Mouse (Mus musculus) v-Abl transformed pro-B cells (cell line): Measurements from ENCODE around the gene Rwdd2a.

ENCODE experiments used
- in situ Hi-C, 2 experiments: fragments of 400-800 bp; cut with MboI; formaldehyde crosslinking; loops; one replicate each; pipeline ENCODE4 v1.15.1; 2025; ENCODE audit not compliant: unreplicated experiment in 2 of 2

The Rwdd2a gene

DNA sequence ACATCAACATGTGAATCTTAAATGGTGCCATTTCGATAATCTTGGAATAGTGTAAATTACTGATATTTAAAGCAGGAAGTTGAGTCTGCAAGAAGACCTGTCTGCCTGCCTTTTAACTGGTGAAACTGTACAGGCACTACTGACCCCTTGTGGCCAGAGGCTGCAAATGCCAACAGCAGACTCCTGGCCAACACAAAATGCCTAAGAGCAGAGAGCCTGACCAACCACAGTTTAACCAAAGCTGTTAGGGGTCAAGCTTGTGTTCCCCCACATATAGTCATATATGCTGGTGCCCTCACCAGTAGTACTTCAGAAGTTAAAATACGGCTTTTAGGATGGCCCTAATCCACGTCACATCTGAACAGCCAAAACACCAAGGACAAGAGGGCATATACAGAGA lies 11.9 kb downstream of the Rwdd2a start:
- in situ Hi-C loops, result loop anchor here (10.0 to 25.0 kb wide), 2 partner anchors 1641 to 1654 kb away; no protein-coding TSS in a partner anchor

DNA sequence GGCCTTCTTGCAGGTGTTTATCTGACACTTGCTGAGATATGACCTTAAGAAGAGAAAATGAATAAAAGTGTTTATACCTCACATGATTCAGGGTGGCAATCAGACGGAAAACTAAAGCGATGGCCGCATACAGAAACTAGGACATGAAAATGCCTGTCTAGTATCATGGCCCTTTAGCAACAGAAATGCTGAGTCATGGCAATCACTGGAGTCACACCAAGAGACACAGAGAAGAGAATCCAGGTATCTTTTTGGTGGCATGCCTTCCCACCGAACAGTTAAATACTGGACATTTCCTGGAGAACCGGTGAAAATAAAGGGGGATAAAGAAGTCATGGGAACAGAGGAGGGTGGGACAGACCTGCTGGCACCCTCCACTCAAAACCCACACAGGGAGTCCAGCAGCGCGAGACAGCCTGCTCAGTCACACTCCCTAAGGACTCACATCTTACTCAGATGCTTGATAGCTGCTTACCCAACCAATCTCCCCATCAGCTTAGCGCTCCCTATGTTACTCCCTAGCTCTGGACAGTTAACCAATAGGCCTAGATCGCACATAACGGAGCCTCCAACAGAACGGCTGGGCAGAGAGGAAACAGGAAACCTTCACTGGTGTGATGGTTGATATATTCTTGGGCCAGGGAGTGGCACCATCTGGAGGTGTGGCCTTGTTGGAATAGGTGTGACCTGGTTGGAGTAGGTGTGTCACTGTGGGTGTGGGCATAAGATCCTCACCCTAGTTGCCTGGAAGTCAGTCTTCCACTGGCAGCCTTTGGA lies 15.4 kb downstream of the Rwdd2a start:
- in situ Hi-C loops, result loop anchor here (5.0 to 25.0 kb wide), 3 partner anchors 670 to 1650 kb away; partner anchors contain the start of gene Cep162 (in 1 of the 2)

GRCm38 (mm10) chr9:86592676-86593668 lies 21.2 kb downstream of the Rwdd2a start:
- in situ Hi-C loops, result loop anchor here (5.0 to 25.0 kb wide), 5 partner anchors 154 to 1644 kb away; partner anchors contain the start of gene Cyb5r4 (in 2 of the 2)

GRCm38 (mm10) chr9:86594357-86594767 lies 22.6 kb downstream of the Rwdd2a start:
- in situ Hi-C loops, result loop anchor here (5.0 to 25.0 kb wide), 5 partner anchors 153 to 1643 kb away; partner anchors contain the start of gene Cyb5r4 (in 2 of the 2)

DNA sequence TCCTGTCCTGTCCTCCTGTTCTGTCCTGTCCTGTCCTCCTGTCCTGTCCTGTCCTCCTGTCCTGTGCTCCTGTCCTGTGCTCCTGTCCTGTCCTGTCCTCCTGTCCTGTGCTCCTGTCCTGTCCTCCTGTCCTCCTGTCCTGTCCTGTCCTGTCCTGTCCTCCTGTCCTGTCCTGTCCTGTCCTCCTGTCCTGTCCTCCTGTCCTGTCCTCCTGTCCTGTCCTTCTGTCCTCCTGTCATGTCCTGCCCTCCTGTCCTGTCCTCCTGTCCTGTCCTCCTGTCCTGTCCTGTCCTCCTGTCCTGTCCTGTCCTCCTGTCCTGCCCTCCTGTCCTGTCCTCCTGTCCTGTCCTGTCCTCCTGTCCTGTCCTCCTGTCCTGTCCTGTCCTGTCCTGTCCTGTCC lies 25.2 kb downstream of the Rwdd2a start:
- in situ Hi-C loops, result loop anchor here (10.0 to 25.0 kb wide), 2 partner anchors 428 to 1640 kb away; partner anchors contain the start of gene Cyb5r4 (in 2 of the 2)

GRCm38 (mm10) chr9:86599723-86600303 lies 28.0 kb downstream of the Rwdd2a start:
- in situ Hi-C loops, result loop anchor here (10.0 to 25.0 kb wide), 2 partner anchors 425 to 1637 kb away; partner anchors contain the start of gene Cyb5r4 (in 2 of the 2)

DNA sequence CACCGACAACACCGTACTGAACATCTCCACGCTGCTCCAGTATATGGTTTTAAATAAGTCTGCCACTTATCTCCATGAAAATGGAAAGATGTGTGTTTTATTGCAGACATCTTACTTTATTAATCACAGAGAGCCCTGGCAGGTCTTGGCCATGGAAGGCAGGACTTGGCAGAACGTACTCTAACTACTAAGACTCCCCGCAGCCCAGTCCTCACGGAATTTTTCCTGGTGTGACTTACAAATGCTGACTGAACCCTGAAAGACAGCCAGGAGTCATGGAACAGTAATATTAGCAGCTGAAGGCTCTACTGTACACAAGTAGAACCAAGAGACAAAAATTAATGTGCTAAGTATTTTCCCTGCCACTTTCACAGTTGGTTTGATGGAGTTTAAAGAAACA lies 34.0 kb downstream of the Rwdd2a start:
- in situ Hi-C loops, result no loop called here

DNA sequence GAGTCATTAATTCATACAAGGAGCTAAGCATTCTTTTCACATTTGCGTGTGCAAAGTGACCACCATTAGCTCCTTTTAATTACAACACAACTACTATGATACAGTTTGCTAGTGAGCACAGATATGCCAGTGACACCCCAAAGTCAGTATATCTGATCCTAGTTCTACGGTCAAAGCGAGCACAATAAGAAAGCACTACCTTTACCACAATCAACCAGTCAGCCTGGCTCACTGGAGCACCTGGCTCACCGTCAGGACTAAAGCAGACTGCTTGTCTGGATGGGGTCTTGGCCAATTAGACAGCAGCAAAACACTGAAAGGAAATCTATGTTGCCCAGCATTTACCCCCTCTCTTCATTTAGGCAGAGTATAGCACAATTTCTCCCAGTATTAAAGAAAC lies 40.3 kb downstream of the Rwdd2a start:
- in situ Hi-C loops, result no loop called here

DNA sequence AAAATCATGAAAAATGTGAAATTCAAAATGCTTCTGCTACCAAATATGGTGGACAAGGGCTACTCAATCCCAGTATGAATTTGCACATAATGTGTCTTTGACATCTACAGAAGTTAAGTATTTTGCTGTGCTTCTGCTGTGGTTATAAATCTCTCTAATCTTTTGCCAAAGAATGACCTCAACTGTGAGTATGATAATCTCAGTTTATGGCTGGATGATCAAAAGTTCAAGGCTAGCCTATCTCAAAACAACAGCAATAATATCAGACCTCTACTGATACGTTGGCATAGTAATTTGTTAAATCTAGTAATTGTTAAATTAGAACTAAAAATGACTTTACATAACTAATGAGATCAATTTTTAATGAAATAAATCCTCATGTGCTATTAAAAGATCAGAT lies 44.0 kb downstream of the Rwdd2a start:
- in situ Hi-C loops, result no loop called here

- in situ Hi-C loops, result no loop called here
Measured at GRCm38 (mm10) chr9:86617837-86618492, 46.2 kb downstream of the Rwdd2a start.

GRCm38 (mm10) chr9:86619341-86620139 lies 47.7 kb downstream of the Rwdd2a start:
- in situ Hi-C loops, result no loop called here

- in situ Hi-C loops, result no loop called here
Measured at GRCm38 (mm10) chr9:86622062-86622461, 50.3 kb downstream of the Rwdd2a start.

DNA sequence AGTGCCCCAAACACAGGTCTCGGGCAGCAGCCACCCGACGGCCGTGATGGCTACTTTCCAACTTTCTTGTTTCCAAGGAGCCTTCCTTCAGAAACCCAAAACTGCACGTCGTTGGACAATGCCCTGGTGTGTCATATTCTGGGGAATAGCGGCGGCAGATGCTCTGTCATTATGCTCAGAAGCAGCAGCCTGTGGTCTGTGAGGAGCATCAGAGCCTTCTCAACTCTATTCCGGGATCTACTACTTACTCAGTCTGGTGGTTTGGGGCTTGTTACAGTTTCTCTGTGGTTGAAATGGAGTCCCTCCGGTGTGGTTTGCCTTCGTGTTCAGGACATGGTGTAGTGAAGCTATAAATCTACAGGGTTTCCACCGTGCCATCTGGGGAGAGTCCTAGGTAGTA lies 52.2 kb downstream of the Rwdd2a start:
- in situ Hi-C loops, result no loop called here
